Mouse (Mus musculus): ENCODE measurements around the gene Dll4. TPM values are rescaled to one million over a fixed set of nuclear protein-coding genes. Genes with fewer than 3 reads are reported as not detected.

Dll4 gene
- total RNA-seq, 1 experiment, result 0.27 TPM

GRCm38 (mm10) chr2:119334964-119335525 is 9.5 kb downstream of the Dll4 start:
- H3K9ac ChIP-seq (ENCODE audit: insufficient read depth, low read depth, low read length, poor library complexity, severe bottlenecking), result no peak overlapping the region
- no peak for DNase-seq (ENCODE audit: low read depth, low spot score)
- peaks cover 0 to 7% of the 10 kb centered on the region in 2 experiments; a peak in 1 of 4 replicates for H3K4me1 ChIP-seq (ENCODE audit: control insufficient read depth in 2 of 2, insufficient read depth in 2 of 2, low read length in 2 of 2, poor library complexity in 1 of 2)
- no peak overlapping the region for H3K27ac ChIP-seq (ENCODE audit: insufficient read depth, low read depth, low read length, poor library complexity, severe bottlenecking)
- H3K9me3 ChIP-seq (ENCODE audit: control insufficient read depth, insufficient read depth, low read depth, low read length), result no peaks in the 10 kb centered on the region
- H3K36me3 ChIP-seq (ENCODE audit: control insufficient read depth, insufficient read depth, low read length, poor library complexity, severe bottlenecking), result no peaks in the 10 kb centered on the region
- in situ Hi-C loops (cut with MboI; ENCODE audit: low sequenced_read_pairs in 2 of 2, unreplicated experiment in 2 of 2), result loop anchor here (10.0 to 25.0 kb wide), 2 partner anchors 170 to 177 kb away; no protein-coding TSS in a partner anchor
- TF ChIP-seq HCFC1 (IDR thresholded peaks at IDR 0.05; ENCODE audit: borderline replicate concordance, insufficient read depth, low read length), result no peak
- TF ChIP-seq MAFK (IDR thresholded peaks at IDR 0.05; ENCODE audit: insufficient read depth, low read depth, low read length), result no peak
- TF ChIP-seq CHD2 (IDR thresholded peaks at IDR 0.05; ENCODE audit: low read depth, low read length), result no peak
- no peak for TF ChIP-seq ZC3H11A (IDR thresholded peaks at IDR 0.05; ENCODE audit: borderline replicate concordance, low read depth, low read length)
- TF ChIP-seq ZNF384 (IDR thresholded peaks at IDR 0.05; ENCODE audit: low read depth, low read length), result no peak
- no peak overlapping the region for H3K4me3 ChIP-seq (ENCODE audit: insufficient read depth in 1 of 2, low read depth in 1 of 2, low read length in 2 of 2, poor library complexity in 1 of 2, severe bottlenecking in 1 of 2)

GRCm38 (mm10) chr2:119335535-119335934 is 10.0 kb downstream of the Dll4 start:
- H3K9ac ChIP-seq (ENCODE audit: insufficient read depth, low read depth, low read length, poor library complexity, severe bottlenecking), result no peak overlapping the region
- no peak for TF ChIP-seq MAFK (IDR thresholded peaks at IDR 0.05; ENCODE audit: insufficient read depth, low read depth, low read length)
- no peak for TF ChIP-seq CHD2 (IDR thresholded peaks at IDR 0.05; ENCODE audit: low read depth, low read length)
- TF ChIP-seq ZC3H11A (IDR thresholded peaks at IDR 0.05; ENCODE audit: borderline replicate concordance, low read depth, low read length), result no peak
- no peak for TF ChIP-seq HCFC1 (IDR thresholded peaks at IDR 0.05; ENCODE audit: borderline replicate concordance, insufficient read depth, low read length)
- no peak for TF ChIP-seq ZNF384 (IDR thresholded peaks at IDR 0.05; ENCODE audit: low read depth, low read length)
- H3K4me1 ChIP-seq (ENCODE audit: control insufficient read depth in 2 of 2, insufficient read depth in 2 of 2, low read length in 2 of 2, poor library complexity in 1 of 2), result peaks cover 0 to 7% of the 10 kb centered on the region in 2 experiments; a peak in 1 of 4 replicates
- in situ Hi-C loops (cut with MboI; ENCODE audit: low sequenced_read_pairs in 2 of 2, unreplicated experiment in 2 of 2), result loop anchor here (10.0 to 25.0 kb wide), 2 partner anchors 169 to 177 kb away; no protein-coding TSS in a partner anchor
- H3K27ac ChIP-seq (ENCODE audit: insufficient read depth, low read depth, low read length, poor library complexity, severe bottlenecking), result no peak overlapping the region
- H3K9me3 ChIP-seq (ENCODE audit: control insufficient read depth, insufficient read depth, low read depth, low read length), result no peaks in the 10 kb centered on the region
- no peak overlapping the region for H3K4me3 ChIP-seq (ENCODE audit: insufficient read depth in 1 of 2, low read depth in 1 of 2, low read length in 2 of 2, poor library complexity in 1 of 2, severe bottlenecking in 1 of 2)
- no peak for DNase-seq (ENCODE audit: low read depth, low spot score)
- H3K36me3 ChIP-seq (ENCODE audit: control insufficient read depth, insufficient read depth, low read length, poor library complexity, severe bottlenecking), result no peaks in the 10 kb centered on the region

DNA sequence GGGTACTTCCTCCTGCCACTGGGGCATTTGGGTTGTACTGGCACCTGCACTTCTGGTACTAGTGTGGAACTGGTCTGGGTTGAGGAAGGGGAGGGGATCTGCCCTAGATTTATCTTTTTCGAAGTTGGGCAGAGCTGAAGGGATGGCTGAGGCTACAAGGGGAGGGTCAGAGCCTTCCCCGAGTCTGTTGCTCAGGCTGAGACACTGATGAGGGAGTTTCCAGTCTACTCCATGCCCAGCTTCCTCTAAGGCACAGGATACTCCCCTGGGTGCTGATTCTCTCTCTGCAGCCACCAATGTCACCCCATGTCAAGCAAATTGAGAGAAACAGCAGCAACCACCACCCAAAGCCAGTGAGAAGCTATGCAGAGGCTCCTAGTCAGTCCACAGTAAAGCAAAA is 10.4 kb downstream of the Dll4 start:
- in situ Hi-C loops (cut with MboI; ENCODE audit: low sequenced_read_pairs in 2 of 2, unreplicated experiment in 2 of 2), result loop anchor here (10.0 to 25.0 kb wide), 2 partner anchors 169 to 176 kb away; no protein-coding TSS in a partner anchor
- no peaks in the 10 kb centered on the region for H3K9me3 ChIP-seq (ENCODE audit: control insufficient read depth, insufficient read depth, low read depth, low read length)
- TF ChIP-seq HCFC1 (IDR thresholded peaks at IDR 0.05; ENCODE audit: borderline replicate concordance, insufficient read depth, low read length), result no peak
- TF ChIP-seq ZNF384 (IDR thresholded peaks at IDR 0.05; ENCODE audit: low read depth, low read length), result no peak
- no peak for TF ChIP-seq CHD2 (IDR thresholded peaks at IDR 0.05; ENCODE audit: low read depth, low read length)
- TF ChIP-seq MAFK (IDR thresholded peaks at IDR 0.05; ENCODE audit: insufficient read depth, low read depth, low read length), result no peak
- no peak overlapping the region for H3K4me3 ChIP-seq (ENCODE audit: insufficient read depth in 1 of 2, low read depth in 1 of 2, low read length in 2 of 2, poor library complexity in 1 of 2, severe bottlenecking in 1 of 2)
- H3K4me1 ChIP-seq (ENCODE audit: control insufficient read depth in 2 of 2, insufficient read depth in 2 of 2, low read length in 2 of 2, poor library complexity in 1 of 2), result peaks cover 0 to 7% of the 10 kb centered on the region in 2 experiments; a peak in 1 of 4 replicates
- no peak overlapping the region for H3K9ac ChIP-seq (ENCODE audit: insufficient read depth, low read depth, low read length, poor library complexity, severe bottlenecking)
- DNase-seq (ENCODE audit: low read depth, low spot score), result no peak
- no peak overlapping the region for H3K27ac ChIP-seq (ENCODE audit: insufficient read depth, low read depth, low read length, poor library complexity, severe bottlenecking)
- no peaks in the 10 kb centered on the region for H3K36me3 ChIP-seq (ENCODE audit: control insufficient read depth, insufficient read depth, low read length, poor library complexity, severe bottlenecking)

- H3K9ac ChIP-seq (ENCODE audit: insufficient read depth, low read depth, low read length, poor library complexity, severe bottlenecking), result no peak overlapping the region
- peaks cover 0 to 7% of the 10 kb centered on the region in 2 experiments; a peak in 1 of 4 replicates for H3K4me1 ChIP-seq (ENCODE audit: control insufficient read depth in 2 of 2, insufficient read depth in 2 of 2, low read length in 2 of 2, poor library complexity in 1 of 2)
- H3K36me3 ChIP-seq (ENCODE audit: control insufficient read depth, insufficient read depth, low read length, poor library complexity, severe bottlenecking), result no peaks in the 10 kb centered on the region
- H3K27ac ChIP-seq (ENCODE audit: insufficient read depth, low read depth, low read length, poor library complexity, severe bottlenecking), result no peak overlapping the region
- no peaks in the 10 kb centered on the region for H3K9me3 ChIP-seq (ENCODE audit: control insufficient read depth, insufficient read depth, low read depth, low read length)
- in situ Hi-C loops (cut with MboI; ENCODE audit: low sequenced_read_pairs in 2 of 2, unreplicated experiment in 2 of 2), result loop anchor here (10.0 to 25.0 kb wide), 2 partner anchors 168 to 176 kb away; no protein-coding TSS in a partner anchor
- H3K4me3 ChIP-seq (ENCODE audit: insufficient read depth in 1 of 2, low read depth in 1 of 2, low read length in 2 of 2, poor library complexity in 1 of 2, severe bottlenecking in 1 of 2), result no peak overlapping the region
- no peak for DNase-seq (ENCODE audit: low read depth, low spot score)
- no peak for TF ChIP-seq ZNF384 (IDR thresholded peaks at IDR 0.05; ENCODE audit: low read depth, low read length)
These were observed 10.9 kb downstream of the Dll4 start for GRCm38 (mm10) chr2:119336470-119336869.
